Mouse (Mus musculus) spleen, adult 2 months (tissue): Measurements from ENCODE around the gene Akna.

Experiments used
- CTCF ChIP-seq: fragments of 200-500 bp; IDR thresholded peaks from 2 replicates; pipeline ENCODE4 v1.5.1; 2011; ENCODE audit warnings: mild to moderate bottlenecking, inconsistent platforms; ENCODE audit not compliant: insufficient read depth, insufficient read length, insufficient replicate concordance; ENCODE audit errors: extremely low read depth
- POLR2A ChIP-seq: fragments of 200-500 bp; IDR thresholded peaks from 2 replicates; pipeline ENCODE4 v1.6.1; 2011; ENCODE audit warnings: low read depth, low read length, inconsistent platforms

GRCm38 (mm10) chr4:63346659-63347058, 56.5 kb downstream of the Akna start:
- TF ChIP-seq CTCF (no peak), POLR2A (no peak)
